Mouse (Mus musculus): ENCODE data around the gene Zfp668. TPM values are rescaled to one million over a fixed set of nuclear protein-coding genes. Genes with fewer than 3 reads are reported as not detected.
"Not testable (repeated sequence)": the region's sequence is repeated elsewhere in the genome, so short reads cannot be mapped to it uniquely, and the experiment has no call there.

Zfp668 gene
- total RNA-seq, 2 experiments from 2014 or later = 3.8 to 5.5 TPM

- intact Hi-C loops (cut with DNase I) = no loop called here
- no peak for DNase-seq
Measured at GRCm38 (mm10) chr7:127850906-127851305, 25.7 kb downstream of the Zfp668 start.

- no peak for DNase-seq
- intact Hi-C loops (cut with DNase I) = no loop called here
Measured at GRCm38 (mm10) chr7:127849973-127850875, 26.4 kb downstream of the Zfp668 start.

- intact Hi-C loops (cut with DNase I) = no loop called here
- peak; percentile 78 to 82 for DNase-seq
Measured at GRCm38 (mm10) chr7:127842001-127842718, 34.5 kb downstream of the Zfp668 start.

GRCm38 (mm10) chr7:127841340-127842000 lies 35.2 kb downstream of the Zfp668 start:
- intact Hi-C loops (cut with DNase I) = loop anchor here (1.0 kb wide), 1 partner anchor 41 kb away; the partner anchor contains the start of gene Hsd3b7
- DNase-seq = peak; percentile 95

- peak; percentile 49 to 58 for DNase-seq
- intact Hi-C loops (cut with DNase I) = loop anchor here (1.0 kb wide), 1 partner anchor 41 kb away; the partner anchor contains the start of gene Hsd3b7
Measured at GRCm38 (mm10) chr7:127840886-127841285, 35.7 kb downstream of the Zfp668 start.

- intact Hi-C loops (cut with DNase I); DNase-seq: not testable (repeated sequence)
Measured at GRCm38 (mm10) chr7:127840031-127840430, 36.6 kb downstream of the Zfp668 start.

GRCm38 (mm10) chr7:127837878-127838277 lies 38.8 kb downstream of the Zfp668 start:
- intact Hi-C loops (cut with DNase I) = loop anchor here (2.0 kb wide), 1 partner anchor 21 kb away; no protein-coding TSS in a partner anchor
- DNase-seq = not testable (repeated sequence)

- no peak for DNase-seq
- intact Hi-C loops (cut with DNase I) = no loop called here
Measured at GRCm38 (mm10) chr7:127837473-127837872, 39.2 kb downstream of the Zfp668 start.

- intact Hi-C loops (cut with DNase I) = no loop called here
- no peak for DNase-seq
Measured at GRCm38 (mm10) chr7:127835550-127835949, 41.1 kb downstream of the Zfp668 start.

GRCm38 (mm10) chr7:127824176-127824871 lies 52.3 kb downstream of the Zfp668 start, which contains the start of the genes Stx4a and Stx1b:
Gene Stx4a, plus strand, starts transcription at chr7:127824294.
Gene Stx1b, minus strand, starts transcription at chr7:127824549.
- intact Hi-C loops (cut with DNase I) = no loop called here
- peak; percentile 35 to 45 for DNase-seq

- no peak for DNase-seq
- intact Hi-C loops (cut with DNase I) = no loop called here
Measured at GRCm38 (mm10) chr7:127823236-127824171, 53.1 kb downstream of the Zfp668 start.

GRCm38 (mm10) chr7:127822494-127822893 lies 54.1 kb downstream of the Zfp668 start:
- DNase-seq = no peak
- intact Hi-C loops (cut with DNase I) = no loop called here

- intact Hi-C loops (cut with DNase I) = no loop called here
Measured at GRCm38 (mm10) chr7:127820836-127821509, 55.7 kb downstream of the Zfp668 start.

GRCm38 (mm10) chr7:127817776-127818175 lies 58.9 kb downstream of the Zfp668 start:
- intact Hi-C loops (cut with DNase I) = loop anchor here (2.0 kb wide), 1 partner anchor 21 kb away; no protein-coding TSS in a partner anchor
- no peak for DNase-seq

More at GRCm38 (mm10) chr7:127820836-127821509, 55.7 kb downstream of the Zfp668 start:
- DNase-seq = no peak

GRCm38 (mm10) chr7:127817053-127817452 lies 59.6 kb downstream of the Zfp668 start:
- DNase-seq = no peak
- intact Hi-C loops (cut with DNase I) = loop anchor here (2.0 kb wide), 1 partner anchor 22 kb away; no protein-coding TSS in a partner anchor

- intact Hi-C loops (cut with DNase I) = loop anchor here (1.0 to 2.0 kb wide), 2 partner anchors 16 to 23 kb away; partner anchors contain the start of gene Hsd3b7
Measured at GRCm38 (mm10) chr7:127815954-127816821, 60.4 kb downstream of the Zfp668 start.

GRCm38 (mm10) chr7:127815116-127815665 lies 61.4 kb downstream of the Zfp668 start:
- intact Hi-C loops (cut with DNase I) = no loop called here
- no peak for DNase-seq

More at GRCm38 (mm10) chr7:127815954-127816821, 60.4 kb downstream of the Zfp668 start:
- peak; percentile 59 to 61 for DNase-seq
